14 mouse cellular contexts compared by ENCODE assay signal in genomic region chr5:151196603-151197272, GRCm38 (mm10). TPM values are rescaled to one million over a fixed set of nuclear protein-coding genes. Genes with fewer than 3 reads are reported as not detected.
DNase-seq lines count a peak whose midpoint lies in the region.
"Had no signal": no experiment of that assay in that cellular context is flagged by ENCODE, and none has a peak within 500 bp of the region (broad histone marks: within the 10 kb centered on the region; RNA-seq: fewer than 3 reads in every experiment).

No protein-coding gene starts in this region.

- H3K4me1 ChIP-seq in midbrain, embryonic 10.5 days, result no peaks in the 10 kb centered on the region
- no peaks in the 10 kb centered on the region for H3K4me1 ChIP-seq in limb, embryonic 10.5 days
- H3K4me1 ChIP-seq: embryonic facial prominence, embryonic 12.5 days had no signal

- peak; percentile 32 for DNase-seq in embryo, embryonic 10 days (ENCODE audit: low spot score)
- DNase-seq in embryo, embryonic 9.5 days (ENCODE audit: extremely low spot score), result no peak
- DNase-seq in 3T3-L1 (ENCODE audit: low read depth, low spot score), result peak; percentile 92
- DNase-seq in adrenal gland, postnatal 14 days, result peak; percentile 65
- peak; percentile 57 for DNase-seq in lung, postnatal 10 days
- DNase-seq in midbrain, embryonic 10.5 days (ENCODE audit: low spot score), result no peak
- no peak for DNase-seq in limb, embryonic 10.5 days (ENCODE audit: low spot score)
- no peak for DNase-seq in left cerebral cortex, postnatal 36 days (ENCODE audit: low spot score in 2 of 2)
- DNase-seq: cerebellum, adult 9-11 months; heart, postnatal 4 days; kidney, adult 8-10 months; thymus, postnatal 4 days had no signal

- no peak overlapping the region for H3K4me3 ChIP-seq in midbrain, embryonic 10.5 days
- H3K4me3 ChIP-seq in limb, embryonic 10.5 days, result no peak overlapping the region
- H3K4me3 ChIP-seq: embryonic facial prominence, embryonic 12.5 days had no signal

- no peak overlapping the region for H3K27ac ChIP-seq in midbrain, embryonic 10.5 days (replicated peaks)
- no peak overlapping the region for H3K27ac ChIP-seq in limb, embryonic 10.5 days
- H3K27ac ChIP-seq: embryonic facial prominence, embryonic 12.5 days had no signal

- 80% methylated on average over 13 of the region's 13 CpGs for WGBS in midbrain, embryonic 10.5 days
- 81% methylated on average over 13 of the region's 13 CpGs for WGBS in limb, embryonic 10.5 days

- 0 out of 2 replicates have a peak, but pooled peaks cover 4% of the 10 kb centered on the region for H3K27me3 ChIP-seq in midbrain, embryonic 10.5 days (ENCODE audit: low read depth, poor library complexity, severe bottlenecking)
- no peaks in the 10 kb centered on the region for H3K27me3 ChIP-seq in limb, embryonic 10.5 days (ENCODE audit: low read depth, poor library complexity, severe bottlenecking)
- H3K27me3 ChIP-seq: embryonic facial prominence, embryonic 12.5 days had no signal

- intact Hi-C loops in left cerebral cortex, postnatal 36 days (cut with DNase I), result no loop called here

- no peaks in the 10 kb centered on the region for H3K36me3 ChIP-seq in midbrain, embryonic 10.5 days
- H3K36me3 ChIP-seq in limb, embryonic 10.5 days, result no peaks in the 10 kb centered on the region
- H3K36me3 ChIP-seq: embryonic facial prominence, embryonic 12.5 days had no signal

- H3K9me3 ChIP-seq in midbrain, embryonic 10.5 days (replicated peaks), result no peaks in the 10 kb centered on the region
- no peaks in the 10 kb centered on the region for H3K9me3 ChIP-seq in limb, embryonic 10.5 days (replicated peaks)

RNA-seq across cellular contexts. Expression of gene Stard13, which starts 36.9 kb away (rescaled TPM):
- 23.9 and 27.8 TPM in 2 replicates for total RNA-seq in adrenal gland, postnatal 14 days (2021)
- 2.2 and 2.9 TPM in 2 replicates for polyA plus RNA-seq in midbrain, embryonic 10.5 days (2016; fragmentation: Nextera tagmentation; extraction: Ambion mirVana)
- polyA plus RNA-seq in limb, embryonic 10.5 days (2016; fragmentation: Nextera tagmentation; extraction: Ambion mirVana), result 1.8 and 3.4 TPM in 2 replicates
- 10 to 100 TPM; 10.1 to 11.1 TPM for total RNA-seq in left cerebral cortex, postnatal 36 days (2021)
- total RNA-seq: MEL had no signal

Comparison
In these comparisons a context has a peak if more than half of its experiments do, and no peak if none do; other contexts are left out.
1. DNase-seq: peak in embryo, embryonic 10 days (single experiment), 3T3-L1 (single experiment), adrenal gland, postnatal 14 days (single experiment) and lung, postnatal 10 days (single experiment); none in embryo, embryonic 9.5 days (single experiment), midbrain, embryonic 10.5 days (single experiment), limb, embryonic 10.5 days (single experiment) and left cerebral cortex, postnatal 36 days (0 of 2).